Mouse (Mus musculus): ENCODE measurements around the gene Gm17542. TPM values are rescaled to one million over a fixed set of nuclear protein-coding genes. Genes with fewer than 3 reads are reported as not detected.
"Not testable (repeated sequence)": the region's sequence is repeated elsewhere in the genome, so short reads cannot be mapped to it uniquely, and the experiment has no call there.

The Gm17542 gene
- not detected in 2 replicates for total RNA-seq (2014; fragmentation: Nextera tagmentation)
- total RNA-seq (2017), result not detected in 2 replicates

DNA sequence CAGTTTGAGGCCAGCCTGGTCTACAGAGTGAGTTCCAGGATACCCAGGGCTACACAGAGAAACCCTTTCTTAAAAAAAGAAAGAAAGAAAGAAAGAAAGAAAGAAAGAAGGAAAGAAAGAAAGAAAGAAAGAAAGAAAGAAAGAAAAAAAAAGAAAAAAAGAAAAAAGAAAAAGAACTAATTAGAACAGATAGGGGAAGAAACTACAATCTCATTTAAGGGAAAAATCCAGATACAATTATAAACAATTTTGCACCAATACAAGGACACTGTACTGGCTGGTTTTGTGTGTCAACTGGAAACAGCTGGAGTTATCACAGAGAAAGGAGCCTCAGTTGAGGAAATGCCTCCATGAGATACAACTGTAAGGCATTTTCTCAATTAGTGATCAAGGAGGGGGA lies at the start of gene Gm17542:
Gene Gm17542, minus strand, starts transcription at position 101 of the 400 bp plus-strand sequence.
- not testable (repeated sequence) for ATAC-seq (replicated peaks; ENCODE audit: poor library complexity, severe bottlenecking)

DNA sequence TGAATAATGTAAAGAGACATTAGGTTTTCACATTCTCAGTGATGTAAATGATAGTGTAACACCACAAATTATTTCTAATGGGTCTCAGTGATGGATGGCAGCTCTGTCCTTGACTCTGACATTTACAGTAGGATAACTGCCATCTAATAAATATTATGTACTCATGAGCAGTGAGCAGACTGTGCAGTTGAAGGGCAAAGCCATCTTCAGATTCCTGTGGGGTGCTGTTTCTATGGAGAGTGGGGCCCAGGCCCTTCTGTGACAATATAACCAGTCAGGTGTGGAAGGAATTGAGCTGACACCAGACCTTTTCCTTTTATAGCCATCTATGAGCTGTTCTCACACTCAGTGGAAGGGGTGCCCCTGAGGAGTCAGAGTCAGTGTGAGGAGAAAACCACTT lies 21.8 kb upstream of the Gm17542 start:
- no peak for ATAC-seq (replicated peaks; ENCODE audit: poor library complexity, severe bottlenecking)

DNA sequence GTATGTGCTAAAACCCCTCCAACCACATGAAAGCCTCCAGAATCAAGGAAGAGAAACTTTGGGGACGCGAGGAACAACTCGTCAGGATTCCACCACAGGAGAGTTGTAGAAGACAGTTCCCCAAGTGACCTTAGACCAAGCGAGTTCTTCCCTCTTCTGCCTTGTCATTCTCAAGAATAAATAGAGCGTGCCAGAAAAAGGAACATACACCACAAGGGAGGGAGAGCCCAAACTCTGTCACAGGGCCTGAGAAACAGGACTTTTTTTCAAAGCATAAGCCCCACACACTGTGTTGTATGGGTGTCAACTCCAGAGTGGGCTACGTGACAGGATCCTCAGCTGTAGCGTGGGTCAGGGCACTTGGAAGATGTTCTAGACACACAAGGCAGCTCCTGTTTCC lies 20.1 kb upstream of the Gm17542 start:
- ATAC-seq (replicated peaks; ENCODE audit: poor library complexity, severe bottlenecking), result no peak; the same call in 1 of the 2 replicates

DNA sequence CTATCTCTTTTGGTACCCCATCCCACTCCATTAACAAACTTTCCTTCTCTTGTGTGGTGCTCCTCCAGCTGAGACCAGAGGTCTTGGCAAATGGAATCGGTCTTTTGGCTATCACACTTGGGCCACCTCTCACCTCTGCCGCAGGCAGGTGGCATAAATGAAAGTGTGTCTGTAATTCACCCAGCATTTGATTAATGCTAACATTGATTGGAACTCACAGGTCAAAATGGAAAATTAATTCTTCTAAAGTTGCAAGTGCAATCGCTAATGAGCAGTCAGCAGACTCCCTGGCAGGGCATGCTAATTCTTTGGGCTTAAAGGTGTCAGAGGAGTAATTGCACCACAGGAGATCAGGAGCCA lies 3.2 kb downstream of the Gm17542 start:
- no peak for ATAC-seq (replicated peaks; ENCODE audit: poor library complexity, severe bottlenecking)

DNA sequence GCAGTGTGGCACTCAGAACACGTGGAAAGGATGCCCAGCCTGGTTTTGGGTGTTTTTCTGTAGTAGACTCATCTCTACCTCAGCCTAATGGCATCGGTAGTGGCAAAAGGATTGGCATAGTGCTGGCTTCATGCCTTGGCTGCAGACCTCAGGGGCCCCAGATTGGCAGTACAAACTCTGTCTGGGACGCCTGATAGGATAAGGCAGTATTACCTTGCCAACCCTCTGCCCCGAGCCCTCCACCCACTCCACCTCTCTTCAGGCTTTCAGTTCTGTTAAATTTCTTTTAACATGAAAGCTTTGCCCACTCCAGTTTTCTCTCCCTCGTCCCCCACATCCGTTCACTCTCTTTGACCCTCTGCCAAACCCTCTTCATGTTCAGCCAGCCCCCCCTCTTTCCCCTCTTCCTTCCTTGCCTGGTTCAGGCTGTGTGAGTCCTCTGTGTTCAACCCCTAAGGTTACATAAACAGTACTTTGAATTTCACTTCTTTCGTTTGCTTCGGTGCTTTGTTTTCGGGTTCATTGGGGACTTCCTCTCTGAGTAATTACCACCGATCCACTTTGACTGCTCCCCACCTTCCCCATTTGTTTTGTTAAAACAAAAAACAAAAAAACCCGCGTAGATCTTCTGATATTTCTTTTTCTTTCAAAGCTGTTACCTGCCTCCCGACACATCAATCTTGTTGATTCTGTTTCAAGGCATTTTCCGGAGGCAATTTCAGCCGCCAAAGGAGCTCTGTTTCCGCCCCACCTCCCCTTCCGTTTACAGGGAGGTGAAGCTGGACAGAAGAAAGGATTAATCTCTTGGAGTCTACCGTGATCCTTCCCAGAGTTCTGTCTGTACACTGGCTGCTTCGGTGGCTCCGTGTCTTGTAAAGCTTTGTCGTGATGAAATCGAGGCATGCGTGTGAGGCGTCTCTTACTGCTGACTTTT lies 3.9 kb downstream of the Gm17542 start:
- peak; percentile 63 for ATAC-seq (replicated peaks; ENCODE audit: poor library complexity, severe bottlenecking)

DNA sequence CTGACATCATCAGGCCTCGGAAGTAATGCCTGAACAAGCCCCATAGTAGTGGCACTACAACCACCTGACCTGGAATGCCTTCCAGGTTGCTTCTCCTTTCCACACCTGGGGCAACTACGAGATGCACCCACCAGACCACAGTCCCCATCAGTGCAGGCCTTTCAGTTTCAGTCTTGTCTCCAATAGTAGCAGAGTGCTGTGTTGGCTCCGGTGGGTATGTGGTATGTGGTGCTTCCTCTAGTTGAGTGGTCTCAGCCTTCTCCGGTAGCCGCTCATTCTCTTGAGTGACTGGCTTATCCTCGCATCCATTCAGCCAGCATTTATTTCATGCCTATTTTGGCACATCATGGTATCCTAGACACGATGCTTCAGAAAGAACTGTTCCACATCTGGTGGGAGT lies 4.8 kb downstream of the Gm17542 start:
- peak; percentile 40 for ATAC-seq (replicated peaks; ENCODE audit: poor library complexity, severe bottlenecking)

DNA sequence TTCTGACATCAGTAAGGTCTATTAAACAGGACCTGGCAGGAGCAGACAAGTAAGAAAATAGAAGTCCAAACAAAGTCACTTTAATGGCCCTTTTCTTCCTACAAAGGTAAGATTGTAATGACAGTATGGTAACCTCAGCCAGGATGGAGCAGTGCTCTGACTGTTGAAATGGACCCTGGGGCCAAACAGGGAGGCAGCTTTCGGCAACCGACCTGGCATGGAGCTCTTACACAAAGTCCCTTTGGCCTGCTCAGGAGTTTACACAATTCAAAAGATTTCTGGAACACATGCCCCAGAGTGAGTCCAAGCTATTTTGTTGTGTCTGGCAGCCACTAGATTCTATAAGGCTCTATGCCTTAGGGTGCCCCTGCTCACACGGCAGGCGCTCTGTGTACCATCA lies 9.0 kb downstream of the Gm17542 start:
- no peak for ATAC-seq (replicated peaks; ENCODE audit: poor library complexity, severe bottlenecking)

DNA sequence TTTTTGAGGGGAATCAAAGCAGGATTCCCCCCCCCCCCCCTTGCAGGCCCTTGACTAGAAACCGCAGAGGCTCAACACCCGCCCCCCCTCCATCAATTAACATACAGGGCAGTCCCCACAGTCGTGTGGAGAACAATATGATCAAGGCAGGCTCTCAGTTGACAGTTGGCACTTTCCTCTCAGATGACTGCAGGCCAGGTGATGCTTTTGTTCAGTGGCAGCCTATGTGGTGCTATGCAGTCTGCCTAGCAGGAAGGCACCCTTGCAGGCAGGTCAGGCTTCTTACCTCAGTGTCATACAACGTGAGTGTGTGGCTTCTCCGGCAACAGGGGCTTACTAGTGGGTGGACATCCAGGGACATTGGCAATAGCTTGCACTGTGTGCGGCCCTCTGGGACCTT lies 17.4 kb downstream of the Gm17542 start:
- ATAC-seq (replicated peaks; ENCODE audit: poor library complexity, severe bottlenecking), result no peak

DNA sequence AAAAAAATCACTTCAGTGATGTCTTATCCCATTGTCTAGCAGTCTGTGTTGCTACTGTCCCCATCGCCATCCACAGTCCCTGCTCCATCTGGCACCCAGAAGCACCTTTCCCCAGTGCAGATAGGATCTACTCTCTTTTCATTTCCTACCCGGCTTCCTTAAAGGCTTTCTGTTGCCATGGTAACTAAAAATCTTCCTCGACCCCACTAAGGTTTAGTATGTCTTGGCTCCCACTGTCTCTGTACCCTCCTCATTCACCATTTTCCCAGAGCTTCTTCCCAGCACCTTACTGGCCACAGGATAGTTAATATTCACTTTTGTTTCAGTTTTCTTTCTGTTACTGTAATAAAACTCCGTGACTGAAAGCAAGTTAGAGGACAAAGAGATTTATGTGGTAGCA lies 17.9 kb downstream of the Gm17542 start:
- no peak for ATAC-seq (replicated peaks; ENCODE audit: poor library complexity, severe bottlenecking)

DNA sequence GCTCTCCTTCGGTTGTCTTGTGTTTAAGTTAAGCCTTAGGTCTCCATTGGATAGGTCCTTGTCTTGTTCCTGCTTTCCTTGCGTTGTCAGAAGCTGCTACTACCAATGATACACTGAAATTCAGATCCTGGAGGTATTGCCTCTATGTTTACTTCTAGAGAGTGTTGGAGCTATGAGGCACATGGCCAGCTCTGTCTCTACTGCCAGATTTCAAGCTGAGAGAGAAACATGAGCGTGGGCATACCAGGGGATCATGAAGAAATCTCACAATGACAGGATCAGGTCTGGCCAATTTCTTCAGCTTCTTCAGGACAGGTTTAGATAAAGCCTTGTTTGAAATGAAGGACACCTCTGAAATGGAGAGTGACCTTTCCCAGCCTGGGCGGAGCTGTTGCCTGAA lies 19.1 kb downstream of the Gm17542 start:
- ATAC-seq (replicated peaks; ENCODE audit: poor library complexity, severe bottlenecking), result no peak

DNA sequence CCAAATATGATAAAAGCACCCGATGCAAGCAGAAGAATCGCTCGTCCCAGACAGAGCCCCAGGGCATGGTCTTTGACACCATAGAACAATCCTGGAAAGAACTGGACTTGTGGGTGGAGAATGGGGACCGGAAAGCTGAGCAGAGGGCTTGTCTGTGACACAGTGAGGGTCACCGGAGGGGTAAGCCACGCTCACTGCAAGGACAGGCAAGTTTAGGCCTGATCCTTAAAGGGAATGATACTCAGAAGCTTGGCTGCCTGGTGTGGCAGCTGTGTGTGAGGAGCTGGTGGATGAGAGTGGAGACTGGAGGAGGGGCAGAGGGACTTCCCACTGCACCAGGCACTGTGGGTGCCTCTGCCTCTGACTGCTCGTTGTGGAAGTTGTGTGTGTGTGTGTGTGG lies 27.0 kb downstream of the Gm17542 start:
- ATAC-seq (replicated peaks; ENCODE audit: poor library complexity, severe bottlenecking), result no peak

DNA sequence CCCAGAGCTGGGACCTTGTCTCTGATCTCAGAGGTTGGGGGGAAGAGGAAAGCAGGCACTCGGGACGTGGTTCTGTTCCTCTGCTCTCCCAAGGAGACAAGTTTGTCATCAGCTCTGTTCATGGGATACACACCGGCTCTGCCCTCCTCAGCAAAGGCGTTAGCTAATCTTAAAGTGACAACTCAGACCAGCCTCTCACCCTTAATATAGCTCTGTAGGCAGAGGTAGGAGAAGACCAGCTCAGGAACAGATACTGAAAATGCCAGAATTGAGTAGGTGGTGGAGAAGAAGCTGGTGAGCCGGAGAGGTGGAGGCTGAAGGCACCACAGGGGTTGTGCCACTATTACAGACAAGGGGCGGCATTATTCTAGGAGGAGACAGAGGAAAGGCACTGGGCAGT lies 38.7 kb downstream of the Gm17542 start:
- no peak for ATAC-seq (replicated peaks; ENCODE audit: poor library complexity, severe bottlenecking)

DNA sequence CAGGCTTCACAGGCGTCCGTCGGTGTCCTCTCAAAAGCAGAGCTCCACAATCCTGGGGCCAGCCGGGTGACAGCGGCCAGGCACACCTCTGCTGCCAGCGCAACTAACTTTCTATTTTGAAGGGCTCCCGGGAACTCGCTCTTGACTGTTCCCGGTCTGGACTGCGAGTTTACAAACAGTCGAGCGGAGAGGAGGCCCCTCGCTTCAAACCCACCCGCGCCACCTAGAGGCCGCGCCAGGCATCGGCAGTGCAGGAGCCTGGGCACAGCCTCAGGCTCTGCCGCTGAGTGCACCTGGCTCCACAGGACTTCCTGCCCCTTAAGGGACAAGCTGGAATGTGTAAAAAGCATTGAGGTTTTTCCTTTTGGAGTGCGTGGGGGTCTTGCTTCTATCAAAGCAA lies 42.5 kb downstream of the Gm17542 start, which contains the start of gene Edar:
Gene Edar, minus strand, starts transcription at position 122 of the 400 bp plus-strand sequence.
- peak; percentile 92 for ATAC-seq (replicated peaks; ENCODE audit: poor library complexity, severe bottlenecking)

DNA sequence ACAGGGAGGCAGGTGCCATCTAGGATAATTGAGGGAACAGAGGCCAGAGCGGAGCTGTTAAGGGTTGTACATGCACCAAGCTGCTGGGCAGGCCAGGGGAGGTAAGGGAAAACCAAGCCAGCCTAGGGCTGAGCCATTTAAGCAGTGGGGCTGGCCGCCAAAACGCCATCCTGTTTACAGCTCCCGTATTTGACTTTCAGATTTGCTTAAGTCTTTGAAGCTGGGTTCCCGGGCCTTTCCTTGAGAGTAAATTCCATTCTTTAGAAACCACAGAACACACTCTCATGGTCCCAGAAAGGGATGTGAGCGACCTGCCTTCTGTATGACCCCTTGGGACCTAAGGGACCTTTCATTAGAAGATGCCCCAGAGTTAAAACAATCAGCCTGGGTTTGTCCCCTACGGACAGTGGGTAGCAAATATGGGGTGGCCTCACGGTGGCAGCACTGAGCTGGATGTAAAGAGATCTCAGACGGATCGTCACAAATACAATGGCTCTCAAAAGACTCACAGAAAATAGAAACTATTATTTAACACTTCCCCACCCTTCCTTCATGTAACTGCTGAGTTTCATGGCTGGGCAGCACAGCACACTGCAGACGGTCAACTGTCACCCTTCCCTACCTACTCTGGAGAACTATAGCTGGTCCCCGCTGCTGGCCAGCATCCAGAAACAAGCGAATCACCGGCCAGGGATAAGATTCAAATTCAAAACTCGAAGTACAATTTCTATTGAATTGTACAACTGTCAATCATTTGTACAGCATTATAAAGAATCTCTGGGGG lies 44.5 kb downstream of the Gm17542 start:
- ATAC-seq (replicated peaks; ENCODE audit: poor library complexity, severe bottlenecking), result peak; percentile 67

DNA sequence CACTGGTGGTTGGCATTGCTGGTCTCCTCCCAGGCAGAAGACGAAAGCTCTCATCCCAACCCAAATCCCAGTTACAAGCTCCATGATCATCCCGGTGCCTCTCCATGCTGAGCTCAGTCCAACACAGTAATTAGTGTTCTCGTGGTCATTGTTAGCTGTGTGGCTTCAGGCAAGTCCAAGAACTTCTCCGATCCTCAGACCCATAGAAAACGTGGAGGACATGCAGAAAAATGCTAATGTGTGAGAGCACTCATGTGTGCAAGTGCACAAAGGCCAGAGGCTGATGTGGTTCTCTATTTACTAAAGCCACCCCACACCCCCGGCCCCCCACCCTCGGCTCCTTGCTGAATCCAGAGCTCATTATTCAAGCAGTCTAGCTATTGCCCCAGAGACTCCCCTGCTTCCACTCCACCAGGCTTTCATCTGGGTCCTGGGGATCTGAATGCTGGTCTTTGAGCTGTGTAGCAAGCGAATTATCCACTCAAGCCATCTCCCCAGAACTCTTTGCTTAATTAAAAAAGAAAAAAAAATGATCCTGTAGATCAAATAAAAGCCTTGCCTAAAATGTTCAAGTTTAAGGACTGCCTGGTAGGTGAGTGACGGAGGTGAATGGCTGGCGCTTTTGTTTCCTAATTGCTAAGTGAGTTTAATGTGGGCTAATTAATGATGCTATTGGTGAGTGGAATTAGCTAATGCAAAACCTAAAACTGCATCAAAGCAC lies 45.3 kb downstream of the Gm17542 start:
- ATAC-seq (replicated peaks; ENCODE audit: poor library complexity, severe bottlenecking), result no peak

DNA sequence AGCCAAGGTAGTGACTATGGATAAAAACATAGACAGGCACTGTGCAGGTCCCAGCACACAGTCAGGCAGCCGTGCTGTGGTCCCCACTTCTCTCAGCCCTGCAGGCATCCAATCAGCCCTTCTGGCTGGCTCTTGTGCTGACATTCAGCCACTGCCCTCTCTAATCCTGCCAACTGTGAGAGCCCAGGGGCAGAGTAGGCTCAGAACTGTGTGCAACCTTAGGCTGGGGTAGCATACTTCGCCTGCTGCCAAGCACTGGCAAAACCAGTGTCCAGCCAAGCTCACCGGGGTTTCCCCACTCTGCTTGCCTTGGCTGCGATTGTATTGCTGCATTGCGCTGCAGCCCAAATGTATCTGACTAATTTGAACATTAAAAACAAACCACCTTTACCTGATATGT lies 54.1 kb downstream of the Gm17542 start:
- no peak for ATAC-seq (replicated peaks; ENCODE audit: poor library complexity, severe bottlenecking)

Other genes starting within 250 kb of the Gm17542 start
- gene Ccdc138, start 220.3 kb downstream of the Gm17542 start, total RNA-seq (2014; fragmentation: Nextera tagmentation), result 6.3 and 7.9 TPM in 2 replicates
- 5.8 and 6.0 TPM in 2 replicates for gene Ccdc138, start 220.3 kb downstream of the Gm17542 start, total RNA-seq (2017)
- not detected in 2 replicates for gene Edar, start 42.6 kb downstream of the Gm17542 start, total RNA-seq (2014; fragmentation: Nextera tagmentation)
- gene Edar, start 42.6 kb downstream of the Gm17542 start, total RNA-seq (2017), result not detected in 2 replicates
- not detected in 2 replicates for gene Sh3rf3, start 95.1 kb upstream of the Gm17542 start, total RNA-seq (2014; fragmentation: Nextera tagmentation)
- not detected in 2 replicates for gene Sh3rf3, start 95.1 kb upstream of the Gm17542 start, total RNA-seq (2017)